Mouse (Mus musculus) neutrophil, adult 59 days (primary cell): Measurements from ENCODE around the gene Gm21861. TPM values are rescaled to one million over a fixed set of nuclear protein-coding genes. Genes with fewer than 3 reads are reported as not detected.

Source experiments
- total RNA-seq, 2 experiments: library from RNA; stranded (reverse); gene quantifications; 1 replicate in 1 of 2; 2 replicates in 1 of 2; pipeline ENCODE4 v1.2.4; 2023

Gm21861 gene
- total RNA-seq: not detected

DNA sequence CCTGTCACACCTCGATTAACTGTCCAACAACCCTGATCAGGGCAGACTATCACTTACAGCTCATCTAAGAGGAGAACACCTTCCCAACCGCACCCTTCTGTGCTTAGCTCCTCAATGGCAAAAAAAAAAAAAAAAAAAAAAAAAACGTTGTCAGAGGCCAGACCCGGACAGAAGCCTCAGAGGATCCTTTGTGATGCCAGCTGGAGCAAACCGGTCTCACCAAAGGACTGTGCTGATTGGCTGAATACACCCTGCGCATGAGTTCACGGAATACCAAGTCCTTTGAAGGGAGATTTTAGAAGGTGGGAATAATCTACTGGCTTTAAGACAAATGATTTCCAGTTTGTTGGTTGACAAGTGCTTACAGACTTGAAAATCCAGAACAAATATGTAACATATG is at the start of gene Gm21861:
Gm21861 (minus strand) TSS at position 101 of the 400 bp plus-strand sequence.

